Comparison of ENCODE assay signal across 8 mouse cellular contexts in the genomic region with DNA sequence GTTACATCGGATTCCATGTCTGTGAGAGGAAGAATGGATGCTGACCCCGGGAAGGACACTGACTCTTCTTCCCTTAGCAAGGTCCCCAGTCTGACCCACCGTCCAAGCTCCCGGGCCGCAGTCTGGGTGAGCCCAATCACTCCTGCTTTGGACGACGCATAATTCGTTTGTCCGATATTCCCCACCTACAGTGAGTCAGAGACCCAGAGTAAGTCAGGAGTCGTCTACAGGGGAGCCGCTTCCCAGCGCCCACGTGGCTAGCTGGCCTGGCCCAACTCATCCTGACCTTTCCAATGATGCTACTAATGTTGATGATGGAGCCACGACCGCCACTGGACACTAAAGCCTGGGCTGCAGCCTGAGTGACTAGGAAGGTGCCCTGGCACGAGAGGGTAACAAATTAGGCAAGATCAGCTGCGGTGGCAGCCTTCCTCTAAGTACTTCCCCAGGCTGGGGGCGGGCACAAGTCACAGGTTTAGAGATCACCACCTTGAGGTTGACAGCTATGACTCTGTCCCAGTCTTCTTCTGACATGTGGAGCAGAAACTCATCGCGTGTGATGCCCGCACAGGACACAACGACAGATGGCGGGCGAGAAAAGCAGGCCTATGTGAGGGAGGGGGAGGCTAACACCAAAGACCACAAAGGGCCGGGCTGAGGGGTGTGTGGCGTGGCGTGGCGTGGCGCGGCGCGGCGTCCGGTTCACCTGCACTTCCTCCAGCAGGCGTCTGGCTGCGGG. TPM values are rescaled to one million over a fixed set of nuclear protein-coding genes. Genes with fewer than 3 reads are reported as not detected.
A peak's percentile ranks its signal among the peaks of the same experiment; 100 is the strongest.
DNase-seq lines count a peak whose midpoint lies in the region; ATAC-seq lines count a peak whose summit lies in the region.

No protein-coding gene starts in this region.

- H3K9me3 ChIP-seq in forebrain, embryonic 15.5 days: no peaks in the 10 kb centered on the region
- H3K9me3 ChIP-seq in kidney, embryonic 14.5 days (ENCODE audit: control insufficient read depth, low read length): no peaks in the 10 kb centered on the region
- peaks cover 11% of the 10 kb centered on the region for H3K9me3 ChIP-seq in megakaryocyte, embryonic 14.5 days

- peak overlapping the region; percentile 98 for H3K27ac ChIP-seq in forebrain, embryonic 15.5 days (replicated peaks)
- H3K27ac ChIP-seq in kidney, embryonic 14.5 days (ENCODE audit: low read depth, low read length): peak overlapping the region; percentile 80

- peak overlapping the region; percentile 81 for H3K4me3 ChIP-seq in forebrain, embryonic 15.5 days
- H3K4me3 ChIP-seq in kidney, embryonic 14.5 days (ENCODE audit: low read length): peak overlapping the region; percentile 66
- peak overlapping the region; percentile 96 for H3K4me3 ChIP-seq in megakaryocyte, embryonic 14.5 days (replicated peaks)

- H3K27me3 ChIP-seq in forebrain, embryonic 15.5 days: no peaks in the 10 kb centered on the region
- H3K27me3 ChIP-seq in kidney, embryonic 14.5 days (ENCODE audit: control insufficient read depth, insufficient read depth, low read length): no peaks in the 10 kb centered on the region
- no peaks in the 10 kb centered on the region for H3K27me3 ChIP-seq in megakaryocyte, embryonic 14.5 days (replicated peaks)

- H3K9ac ChIP-seq in forebrain, embryonic 15.5 days (replicated peaks): peak overlapping the region; percentile 74
- peak overlapping the region; percentile 79 for H3K9ac ChIP-seq in kidney, embryonic 14.5 days (ENCODE audit: low read depth, low read length)

- peak; percentile 21 to 41 for DNase-seq in heart, adult 9 months (ENCODE audit: low spot score in 2 of 2)
- no peak for DNase-seq in heart, postnatal 4 days
- DNase-seq in T-cell, adult 2 months (ENCODE audit: low spot score): peak; percentile 81
- DNase-seq in spleen, postnatal 36 days (ENCODE audit: low spot score in 2 of 2): peak; percentile 74 to 79
- DNase-seq in urinary bladder, postnatal 25 days (ENCODE audit: low spot score): no peak

- WGBS in forebrain, embryonic 15.5 days: 4% methylated on average over 36 of the region's 36 CpGs
- WGBS in kidney, embryonic 14.5 days: 9% methylated on average over 36 of the region's 36 CpGs

- H3K4me2 ChIP-seq in forebrain, embryonic 15.5 days (replicated peaks): peak overlapping the region; percentile 90
- H3K4me2 ChIP-seq in kidney, embryonic 14.5 days (replicated peaks; ENCODE audit: low read depth, low read length): peak overlapping the region; percentile 97

- H3K4me1 ChIP-seq in forebrain, embryonic 15.5 days: peaks cover 73% of the 10 kb centered on the region
- H3K4me1 ChIP-seq in kidney, embryonic 14.5 days (ENCODE audit: control insufficient read depth, insufficient read depth, low read length): peaks cover 35% of the 10 kb centered on the region
- peaks cover 72% of the 10 kb centered on the region for H3K4me1 ChIP-seq in megakaryocyte, embryonic 14.5 days

- H3K36me3 ChIP-seq in forebrain, embryonic 15.5 days: peaks cover 24% of the 10 kb centered on the region
- H3K36me3 ChIP-seq in kidney, embryonic 14.5 days (ENCODE audit: control insufficient read depth, insufficient read depth, low read length): peaks cover 29% of the 10 kb centered on the region
- H3K36me3 ChIP-seq in megakaryocyte, embryonic 14.5 days (replicated peaks; ENCODE audit: low read length): peaks cover 45% of the 10 kb centered on the region

- no peak for ATAC-seq in forebrain, embryonic 15.5 days (replicated peaks)
- no peak for ATAC-seq in kidney, embryonic 14.5 days (ENCODE audit: low FRiP score, low TSS enrichment)

RNA-seq across cellular contexts. Expression of a gene that starts 0.8 kb away (rescaled TPM):
- total RNA-seq in heart, postnatal 4 days (2021): 10 to 100 TPM; 63.6 to 69.6 TPM
- 64.4 and 74.3 TPM in 2 replicates for polyA plus RNA-seq in forebrain, embryonic 15.5 days (2015; fragmentation: Nextera tagmentation; extraction: Ambion mirVana)
- polyA plus RNA-seq in kidney, embryonic 14.5 days (2014; fragmentation: Nextera tagmentation; extraction: Ambion mirVana): 46.0 and 53.0 TPM in 2 replicates
- polyA plus RNA-seq in megakaryocyte, embryonic 14.5 days (2012; ENCODE audit: insufficient read depth, low replicate concordance): 12.4 and 22.2 TPM in 2 replicates

RNA-seq across cellular contexts. Expression of a gene that starts 2.6 kb away (rescaled TPM):
- 10 to 100 TPM; 18.7 to 19.8 TPM for total RNA-seq in heart, postnatal 4 days (2021)
- 21.9 and 22.9 TPM in 2 replicates for polyA plus RNA-seq in forebrain, embryonic 15.5 days (2015; fragmentation: Nextera tagmentation; extraction: Ambion mirVana)
- polyA plus RNA-seq in kidney, embryonic 14.5 days (2014; fragmentation: Nextera tagmentation; extraction: Ambion mirVana): 5.5 and 12.4 TPM in 2 replicates
- 5.3 and 24.9 TPM in 2 replicates for polyA plus RNA-seq in megakaryocyte, embryonic 14.5 days (2012; ENCODE audit: insufficient read depth, low replicate concordance)

RNA-seq across cellular contexts. Expression of a gene that starts 4.4 kb away (rescaled TPM):
- total RNA-seq in heart, postnatal 4 days (2021): 10 to 100 TPM; 83.8 to 86.5 TPM
- 148 and 156 TPM in 2 replicates for polyA plus RNA-seq in forebrain, embryonic 15.5 days (2015; fragmentation: Nextera tagmentation; extraction: Ambion mirVana)
- 70.3 and 86.0 TPM in 2 replicates for polyA plus RNA-seq in kidney, embryonic 14.5 days (2014; fragmentation: Nextera tagmentation; extraction: Ambion mirVana)
- 63.6 and 95.7 TPM in 2 replicates for polyA plus RNA-seq in megakaryocyte, embryonic 14.5 days (2012; ENCODE audit: insufficient read depth, low replicate concordance)

RNA-seq across cellular contexts. Expression of a gene that starts 4.5 kb away (rescaled TPM):
- 10 to 100 TPM; 35.5 to 39.5 TPM for total RNA-seq in heart, postnatal 4 days (2021)
- polyA plus RNA-seq in forebrain, embryonic 15.5 days (2015; fragmentation: Nextera tagmentation; extraction: Ambion mirVana): 58.2 and 64.5 TPM in 2 replicates
- 22.2 and 28.0 TPM in 2 replicates for polyA plus RNA-seq in kidney, embryonic 14.5 days (2014; fragmentation: Nextera tagmentation; extraction: Ambion mirVana)
- 66.5 and 117 TPM in 2 replicates for polyA plus RNA-seq in megakaryocyte, embryonic 14.5 days (2012; ENCODE audit: insufficient read depth, low replicate concordance)

RNA-seq across cellular contexts. Expression of a gene that starts 12.2 kb away (rescaled TPM):
- total RNA-seq in heart, postnatal 4 days (2021): 1 to 10 TPM; 1.4 to 2.2 TPM
- polyA plus RNA-seq in forebrain, embryonic 15.5 days (2015; fragmentation: Nextera tagmentation; extraction: Ambion mirVana): 2.0 and 2.1 TPM in 2 replicates
- polyA plus RNA-seq in kidney, embryonic 14.5 days (2014; fragmentation: Nextera tagmentation; extraction: Ambion mirVana): 1.9 and 2.1 TPM in 2 replicates
- polyA plus RNA-seq in megakaryocyte, embryonic 14.5 days (2012; ENCODE audit: insufficient read depth, low replicate concordance): 19.6 and 36.5 TPM in 2 replicates

Comparison
In these comparisons a context has a peak if more than half of its experiments do, and no peak if none do; other contexts are left out.
1. DNase-seq: peak in heart, adult 9 months (2 of 2), T-cell, adult 2 months (single experiment) and spleen, postnatal 36 days (2 of 2); none in heart, postnatal 4 days (single experiment) and urinary bladder, postnatal 25 days (single experiment).
2. Peak in every context shown above with its lines, with median percentiles within 50 percentile points of each other: H3K4me3 ChIP-seq.